Mouse (Mus musculus) small intestine, adult 2 months (tissue): Measurements from ENCODE around the gene Polr2l.

Source experiments
- CTCF ChIP-seq: fragments of 200-500 bp; IDR thresholded peaks from 2 replicates; pipeline ENCODE4 v1.5.1; 2012; ENCODE audit warnings: low read depth, mild to moderate bottlenecking, control low read depth, inconsistent platforms, low read length, moderate library complexity, mixed read lengths; ENCODE audit not compliant: insufficient replicate concordance, insufficient read length; ENCODE audit errors: extremely low read depth
- POLR2A ChIP-seq: fragments of 200-500 bp; IDR thresholded peaks from 2 replicates; pipeline ENCODE4 v1.6.1; 2012; ENCODE audit warnings: low read depth, mild to moderate bottlenecking, control low read depth, inconsistent platforms, low read length, moderate library complexity

GRCm38 (mm10) chr7:141523007-141523406, 48.1 kb upstream of the Polr2l start:
- no peak for TF ChIP-seq CTCF
- no peak for TF ChIP-seq POLR2A
